Mouse (Mus musculus): Measurements from ENCODE around the gene 4930524N10Rik.

4930524N10Rik gene

DNA sequence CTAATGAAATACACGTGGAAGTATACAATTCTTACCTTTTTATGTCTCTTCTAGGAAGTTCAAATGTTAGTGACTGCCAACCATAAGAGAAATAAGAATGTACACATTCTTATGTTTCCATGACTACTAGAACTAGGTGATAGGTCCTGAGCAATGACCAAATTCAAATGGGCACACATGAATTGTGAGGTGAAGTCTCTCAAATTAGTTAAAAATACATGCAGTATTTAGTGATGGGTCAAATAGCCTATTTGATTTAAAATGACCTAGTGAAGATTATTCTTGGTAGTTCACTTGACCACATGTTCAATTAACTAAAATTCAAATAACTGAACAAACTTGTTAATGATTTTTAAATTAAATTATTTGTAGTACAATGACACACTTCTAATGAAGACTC, at the start of gene 4930524N10Rik:
Gene 4930524N10Rik (minus strand): TSS at position 101 of the 400 bp plus-strand sequence.
- Histone ChIP-seq H3K9me3 (ENCODE audit: low read length) (no peaks in the 10 kb centered on the region), H3K36me3 (ENCODE audit: insufficient read depth, low read length) (no peaks in the 10 kb centered on the region), H3K4me1 (replicated peaks; ENCODE audit: low read depth, low read length) (no peaks in the 10 kb centered on the region), H3K4me3 (replicated peaks; ENCODE audit: low read length) (no peak within 1 kb of the TSS), H3K27me3 (ENCODE audit: insufficient read depth, low read length) (no peaks in the 10 kb centered on the region)
- TF ChIP-seq POU5F1 (IDR thresholded peaks at IDR 0.05; ENCODE audit: borderline replicate concordance, low read length) (no peak), NANOG (IDR thresholded peaks at IDR 0.05; ENCODE audit: borderline replicate concordance, low read length) (no peak), CTCF (conservative IDR thresholded peaks at IDR 0.05; ENCODE audit: low read length) (no peak)

DNA sequence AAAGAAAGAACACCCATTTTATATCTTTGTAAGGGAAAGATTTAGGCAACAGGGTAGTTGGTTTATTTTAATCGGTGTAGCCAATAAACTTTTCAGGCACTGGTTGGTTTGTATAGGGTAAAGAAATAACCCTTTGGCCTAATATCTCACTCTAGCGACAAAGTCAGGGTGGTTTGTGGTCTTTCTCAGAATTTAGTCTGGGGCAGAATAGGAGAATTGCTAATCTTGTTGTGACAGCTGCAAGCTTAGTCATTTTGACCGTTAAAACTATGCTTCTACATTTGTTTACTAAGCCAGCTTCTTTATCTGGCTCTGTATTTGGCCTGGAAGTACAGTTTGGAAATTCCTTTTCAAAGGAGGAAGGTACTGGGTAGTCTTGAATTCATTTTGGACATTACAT, 6.8 kb upstream of the 4930524N10Rik start:
- Histone ChIP-seq H3K4me3 (replicated peaks; ENCODE audit: low read length) (no peak overlapping the region), H3K27me3 (ENCODE audit: insufficient read depth, low read length) (no peaks in the 10 kb centered on the region), H3K36me3 (ENCODE audit: insufficient read depth, low read length) (no peaks in the 10 kb centered on the region), H3K9me3 (ENCODE audit: low read length) (no peaks in the 10 kb centered on the region; the same call in 1 of the 2 replicates), H3K4me1 (replicated peaks; ENCODE audit: low read depth, low read length) (no peaks in the 10 kb centered on the region)
- TF ChIP-seq NANOG (IDR thresholded peaks at IDR 0.05; ENCODE audit: borderline replicate concordance, low read length): no peak
- TF ChIP-seq POU5F1 (IDR thresholded peaks at IDR 0.05; ENCODE audit: borderline replicate concordance, low read length): no peak
- TF ChIP-seq CTCF (conservative IDR thresholded peaks at IDR 0.05; ENCODE audit: low read length): no peak

DNA sequence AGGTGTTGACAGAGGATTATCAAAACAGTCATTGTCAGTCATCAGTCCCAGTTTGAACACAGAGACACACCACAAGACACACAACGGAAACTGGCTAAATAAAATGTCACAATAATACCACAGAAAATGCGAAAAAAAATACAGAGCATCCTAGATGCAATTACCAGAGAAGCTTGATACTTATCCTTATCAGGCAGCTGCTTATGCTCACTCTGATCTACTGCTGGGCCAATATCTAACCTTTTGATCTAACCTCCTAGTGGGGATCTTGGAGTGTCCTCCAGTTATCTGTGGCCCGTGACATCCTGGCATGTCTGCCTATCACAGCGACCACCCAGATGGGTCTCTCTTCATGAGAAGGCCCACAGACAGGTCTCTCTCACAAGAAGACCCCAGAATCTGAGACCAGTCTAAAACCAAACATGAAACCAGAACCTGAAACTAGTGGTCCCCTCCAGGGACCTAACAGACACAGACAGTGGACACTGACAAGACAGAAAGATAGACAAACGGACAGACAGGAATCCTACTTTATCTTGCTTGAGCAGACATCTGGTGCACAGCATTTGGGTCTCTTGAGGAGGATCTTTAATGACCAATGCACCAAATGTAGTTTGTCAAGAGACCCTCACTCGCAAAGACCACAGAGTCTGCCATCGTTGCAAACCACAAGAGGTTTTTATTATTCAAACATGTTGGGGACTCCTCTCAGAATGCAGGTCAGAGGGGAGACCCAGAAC, 6.3 kb upstream of the 4930524N10Rik start:
- Histone ChIP-seq H3K27me3 (ENCODE audit: insufficient read depth, low read length) (no peaks in the 10 kb centered on the region), H3K9me3 (ENCODE audit: low read length) (no peaks in the 10 kb centered on the region; the same call in 1 of the 2 replicates), H3K36me3 (ENCODE audit: insufficient read depth, low read length) (no peaks in the 10 kb centered on the region), H3K4me3 (replicated peaks; ENCODE audit: low read length) (no peak overlapping the region), H3K4me1 (replicated peaks; ENCODE audit: low read depth, low read length) (no peaks in the 10 kb centered on the region)
- TF ChIP-seq POU5F1 (IDR thresholded peaks at IDR 0.05; ENCODE audit: borderline replicate concordance, low read length) (no peak), NANOG (IDR thresholded peaks at IDR 0.05; ENCODE audit: borderline replicate concordance, low read length) (no peak), CTCF (conservative IDR thresholded peaks at IDR 0.05; ENCODE audit: low read length) (no peak)

DNA sequence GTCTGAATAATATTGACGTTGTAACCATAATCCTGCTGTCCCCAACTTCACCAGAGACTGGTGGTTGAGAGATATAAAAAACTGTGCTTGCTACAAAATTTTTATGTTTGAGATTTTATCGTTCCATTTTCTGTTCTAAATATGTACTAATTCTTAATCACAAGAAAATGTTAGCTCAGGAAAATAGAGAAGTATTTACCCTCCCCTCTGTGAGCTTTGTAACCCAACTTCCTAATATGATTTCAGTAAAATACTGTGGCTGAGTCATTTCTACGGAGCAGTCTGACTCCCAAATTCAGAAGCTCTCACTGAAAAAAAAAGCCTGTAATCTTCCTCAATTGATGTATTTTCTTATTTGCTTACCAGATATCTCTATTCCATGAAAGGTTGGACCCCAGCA, 4.7 kb upstream of the 4930524N10Rik start:
- no peaks in the 10 kb centered on the region; the same call in 1 of the 2 replicates for H3K9me3 ChIP-seq (ENCODE audit: low read length)

More for the DNA sequence above, 4.7 kb upstream of the 4930524N10Rik start:
- H3K36me3 ChIP-seq (ENCODE audit: insufficient read depth, low read length): no peaks in the 10 kb centered on the region
- TF ChIP-seq POU5F1 (IDR thresholded peaks at IDR 0.05; ENCODE audit: borderline replicate concordance, low read length) (no peak), NANOG (IDR thresholded peaks at IDR 0.05; ENCODE audit: borderline replicate concordance, low read length) (no peak), CTCF (conservative IDR thresholded peaks at IDR 0.05; ENCODE audit: low read length) (no peak)
- no peaks in the 10 kb centered on the region for H3K27me3 ChIP-seq (ENCODE audit: insufficient read depth, low read length)
- H3K4me3 ChIP-seq (replicated peaks; ENCODE audit: low read length): no peak overlapping the region
- H3K4me1 ChIP-seq (replicated peaks; ENCODE audit: low read depth, low read length): no peaks in the 10 kb centered on the region

Data from E14TG2a.4 (cell line).